Mouse (Mus musculus) lung, postnatal 0 days (tissue): ENCODE results near the gene Cmtm3.

Experiments used
- CTCF ChIP-seq: IDR thresholded peaks from 2 replicates; pipeline ENCODE4 v1.5.1; 2016; ENCODE audit warnings: antibody characterized with exemption, mild to moderate bottlenecking
- EP300 ChIP-seq: IDR thresholded peaks from 2 replicates; pipeline ENCODE4 v1.6.1; 2016; ENCODE audit warnings: antibody characterized with exemption, mild to moderate bottlenecking, control low read depth

GRCm38 (mm10) chr8:104387501-104387900 is 48.3 kb downstream of the Cmtm3 start:
- TF ChIP-seq CTCF (no peak), EP300 (no peak)
